Mouse (Mus musculus) layer of hippocampus, postnatal 36 days (tissue): ENCODE measurements around the gene Natd1. TPM values are rescaled to one million over a fixed set of nuclear protein-coding genes. Genes with fewer than 3 reads are reported as not detected.
A peak's percentile ranks its signal among the peaks of the same experiment; 100 is the strongest.

ENCODE experiments used
- DNase-seq, 2 experiments: peaks; one replicate each; pipeline ENCODE4 v3.0.0; 2022
- total RNA-seq, 2 experiments: library from RNA; stranded (reverse); gene quantifications; 2 replicates each; pipeline ENCODE4 v1.2.3; 2021

Natd1 gene
- total RNA-seq, 2 experiments from 2014 or later: 11.3 to 12.3 TPM

DNA sequence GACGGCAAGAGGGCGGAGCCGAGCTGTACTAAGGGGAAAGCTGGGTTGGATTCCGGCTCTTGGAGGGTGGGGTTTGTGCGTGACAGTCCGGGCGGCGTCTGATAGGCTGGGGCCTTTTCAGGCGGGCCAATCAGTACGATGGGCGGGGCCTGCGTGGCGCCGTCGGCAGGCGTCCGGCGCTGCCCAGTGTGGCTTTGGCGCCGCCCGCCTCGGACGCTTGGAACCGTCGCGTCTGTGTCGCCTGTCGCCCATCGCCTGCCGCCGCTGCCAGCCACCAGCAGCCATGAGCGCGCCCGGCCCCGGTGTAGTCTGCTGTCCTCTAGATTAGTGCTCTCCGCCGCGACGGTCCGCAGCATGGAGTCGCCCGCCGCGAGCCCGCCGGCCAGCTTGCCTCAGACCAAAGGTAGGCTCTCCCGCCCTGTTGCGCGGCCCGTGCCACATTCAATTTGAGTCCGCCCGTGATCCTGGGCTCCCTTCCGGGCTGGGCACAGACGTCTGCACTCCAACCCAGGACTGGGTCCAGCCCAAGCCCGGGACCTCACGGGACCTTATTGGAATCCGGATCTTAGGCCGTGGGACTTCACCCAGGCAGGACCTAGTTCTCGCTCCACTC, 17.4 kb upstream of the Natd1 start, which contains the start of gene Map2k3:
Gene Map2k3 (plus strand): TSS at position 165 of the 613 bp plus-strand sequence.
- peak; percentile 91 to 93 for DNase-seq

DNA sequence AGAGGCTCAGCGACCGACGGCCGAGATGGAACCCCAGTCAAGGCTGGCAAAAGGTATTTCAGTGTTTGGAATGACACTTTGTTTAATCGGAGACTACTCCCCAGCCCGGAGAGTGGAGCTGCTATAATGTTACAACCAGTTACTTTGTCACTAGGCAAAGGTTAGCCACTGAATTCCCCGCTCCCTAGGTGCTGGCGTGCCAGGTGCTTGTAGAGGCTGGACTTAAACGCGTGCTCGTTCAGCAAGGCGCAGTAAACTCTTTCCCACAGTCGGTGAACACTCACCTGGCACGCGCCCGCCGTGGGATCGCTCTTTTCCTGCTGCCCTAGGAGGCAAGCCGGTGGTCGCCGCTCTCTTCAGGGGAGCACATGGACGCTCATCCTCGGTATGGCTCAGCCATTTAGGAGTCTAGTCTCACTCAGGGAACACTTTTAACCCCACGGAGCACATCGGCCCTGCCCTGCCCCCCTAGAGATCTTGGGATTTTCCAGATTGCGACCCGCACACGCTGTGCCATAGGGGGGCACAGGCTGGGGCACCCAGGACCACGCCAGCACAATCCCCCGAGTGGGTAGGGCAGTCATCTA, 16.8 kb upstream of the Natd1 start:
- DNase-seq: no peak

DNA sequence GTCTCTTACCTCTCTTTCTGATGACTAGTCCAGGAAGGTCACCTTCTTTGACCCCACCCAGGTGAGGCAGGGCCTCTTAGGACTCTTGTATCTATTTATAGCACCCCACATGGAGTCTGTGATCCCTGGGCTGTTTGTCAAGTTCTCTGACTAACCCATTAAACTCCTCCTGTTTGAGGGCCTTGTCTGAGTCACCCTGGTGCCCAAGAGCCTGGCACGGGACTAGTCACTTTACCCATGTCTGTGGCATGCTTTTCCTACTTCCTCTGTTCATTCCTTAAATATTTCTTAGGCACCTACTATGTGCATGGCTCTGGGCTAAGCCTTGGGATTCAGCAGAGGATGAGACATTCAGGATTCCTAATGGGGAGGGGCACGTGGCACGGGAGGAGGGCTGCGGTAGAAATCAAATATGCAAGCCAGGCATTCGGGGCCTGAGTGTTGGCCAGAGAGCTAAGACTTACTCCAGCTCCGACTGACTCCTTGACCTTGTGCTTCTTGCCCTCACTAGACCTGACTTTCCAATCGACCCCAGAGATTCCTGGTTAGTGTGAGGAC, 16.3 kb upstream of the Natd1 start:
- no peak for DNase-seq

DNA sequence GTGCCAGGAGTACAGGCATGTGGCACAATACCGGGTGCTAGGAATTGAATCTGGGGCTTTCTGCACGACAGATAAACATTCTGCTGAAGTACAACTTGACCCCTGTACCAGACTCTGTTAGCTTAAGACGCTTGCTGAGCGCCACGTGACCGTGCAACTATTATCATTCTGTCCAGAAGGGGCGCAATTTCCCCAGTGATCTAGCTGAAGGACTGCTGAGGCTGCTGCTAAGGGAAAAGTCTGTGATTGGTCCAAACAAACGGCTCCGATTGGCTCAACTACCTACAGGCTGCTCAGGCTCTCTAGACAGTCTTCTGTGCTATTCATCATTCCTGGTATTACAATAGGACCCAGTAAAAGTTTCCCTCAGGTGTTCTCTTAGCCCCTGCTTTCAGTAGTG, 12.7 kb upstream of the Natd1 start:
- DNase-seq: peak; percentile 81 to 88

DNA sequence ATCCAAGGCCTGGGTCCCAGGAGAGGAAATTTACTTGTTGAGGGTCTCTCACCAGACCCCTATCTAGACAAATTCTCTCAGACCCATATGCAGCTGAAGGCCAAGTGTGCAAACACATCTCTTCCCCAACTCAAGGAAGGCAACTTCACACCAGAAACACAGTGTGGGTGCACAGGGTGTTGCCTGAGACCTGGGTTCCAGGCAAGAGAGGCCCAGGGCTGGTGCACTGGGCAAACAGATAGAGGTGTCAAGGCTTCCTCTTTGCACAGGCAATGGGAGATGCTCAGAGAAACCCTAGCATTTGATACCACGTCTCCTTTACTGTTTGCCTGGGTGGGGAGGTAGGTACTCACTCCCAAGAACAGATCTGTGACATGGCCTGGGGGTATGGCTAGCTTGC, 10.4 kb upstream of the Natd1 start:
- DNase-seq: no peak

DNA sequence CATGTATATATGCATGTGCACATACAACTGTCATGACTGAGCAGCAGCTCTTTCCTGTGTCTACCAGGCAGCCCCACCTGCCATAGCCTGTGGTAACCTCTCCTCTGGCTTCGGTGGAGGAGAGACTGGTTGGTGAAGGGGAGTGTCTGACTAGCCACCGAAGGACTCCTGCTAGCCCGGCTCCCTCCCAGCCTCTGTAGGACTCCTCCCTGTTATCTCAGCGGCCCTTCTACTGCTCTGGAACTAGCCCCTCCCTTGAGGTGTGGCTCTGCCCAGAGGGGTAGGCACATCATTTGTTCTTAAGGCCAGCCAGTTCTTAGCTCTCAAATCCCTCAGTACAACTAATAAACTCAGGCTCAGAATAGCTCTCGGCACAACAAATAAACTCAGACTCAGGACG, 9.9 kb upstream of the Natd1 start:
- DNase-seq: no peak

DNA sequence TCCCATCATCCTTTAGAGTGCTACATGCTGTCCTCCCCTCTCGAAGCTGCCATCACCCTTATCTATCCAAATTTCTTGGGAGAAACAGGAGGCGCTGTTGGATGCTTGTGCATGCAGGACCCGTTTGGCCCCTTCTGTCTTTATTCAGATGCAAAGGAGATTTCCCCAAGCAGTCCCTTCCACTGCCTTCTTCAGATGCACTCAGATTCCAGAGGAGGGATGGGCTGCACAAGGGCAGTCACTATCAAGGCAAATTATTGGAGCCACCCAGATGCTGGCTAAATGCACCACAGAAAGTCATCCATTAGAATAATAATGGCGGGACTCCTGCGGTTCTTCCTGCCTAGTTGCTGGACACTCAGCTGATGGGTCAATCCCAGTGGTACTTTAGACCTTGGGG, 8.4 kb upstream of the Natd1 start:
- no peak for DNase-seq

DNA sequence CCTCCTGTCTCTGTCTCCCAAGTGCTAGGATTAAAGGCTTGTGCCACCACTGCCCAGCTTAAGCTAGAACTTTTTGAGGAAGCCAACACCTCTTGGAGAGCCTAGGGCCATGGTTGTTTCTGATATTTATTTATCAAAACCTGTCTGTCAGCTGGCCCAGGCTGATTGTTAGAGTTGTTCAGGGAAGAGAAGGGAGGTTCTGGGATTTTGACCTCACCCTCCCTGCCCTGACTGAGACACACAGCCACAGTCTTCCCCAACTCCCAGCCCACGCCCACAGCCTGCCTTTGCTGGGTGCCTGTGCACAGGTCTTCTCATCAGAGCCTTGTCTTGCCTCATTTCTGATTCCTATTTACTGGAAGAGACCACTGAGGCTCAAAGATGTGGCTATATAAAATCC, 7.6 kb upstream of the Natd1 start:
- no peak for DNase-seq

DNA sequence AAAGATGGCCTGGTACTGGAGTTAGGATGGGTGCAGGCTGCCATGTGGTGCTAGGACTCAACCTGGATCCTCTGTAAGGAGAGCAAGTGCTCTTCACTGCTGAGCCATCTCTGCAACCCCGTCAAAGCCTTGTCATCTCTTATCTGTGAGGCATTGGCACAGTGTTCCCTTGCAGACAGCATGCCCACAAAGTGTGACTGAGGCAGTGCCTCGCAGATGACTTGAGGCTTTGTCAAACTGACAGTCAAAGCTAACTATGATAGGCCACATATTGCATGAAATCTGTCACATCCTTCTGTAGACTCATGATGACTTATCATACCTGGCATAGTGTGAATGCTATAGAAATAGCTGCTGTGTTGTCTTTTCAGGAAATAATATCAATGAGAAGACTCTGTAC, 5.5 kb upstream of the Natd1 start:
- DNase-seq: no peak

DNA sequence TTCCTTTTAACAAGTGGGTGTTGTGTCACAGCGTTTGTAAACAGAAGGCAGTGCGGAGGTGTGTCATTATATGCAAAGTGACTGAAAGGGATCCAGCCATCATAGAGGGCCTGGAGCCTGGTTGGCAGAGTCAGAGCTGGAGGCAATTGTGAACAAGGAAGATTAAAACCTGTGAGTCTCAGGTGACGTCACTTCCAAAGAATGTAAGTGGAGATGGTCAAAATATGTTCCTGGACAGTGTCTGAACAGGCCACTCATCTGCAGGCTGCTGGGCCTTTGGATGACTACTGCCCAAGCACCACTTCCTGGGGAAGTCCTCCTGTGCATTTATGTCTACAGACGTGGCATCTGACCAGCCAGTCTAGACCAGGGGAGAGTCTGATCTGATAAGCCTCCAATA, 651 bp upstream of the Natd1 start:
- DNase-seq: no peak

DNA sequence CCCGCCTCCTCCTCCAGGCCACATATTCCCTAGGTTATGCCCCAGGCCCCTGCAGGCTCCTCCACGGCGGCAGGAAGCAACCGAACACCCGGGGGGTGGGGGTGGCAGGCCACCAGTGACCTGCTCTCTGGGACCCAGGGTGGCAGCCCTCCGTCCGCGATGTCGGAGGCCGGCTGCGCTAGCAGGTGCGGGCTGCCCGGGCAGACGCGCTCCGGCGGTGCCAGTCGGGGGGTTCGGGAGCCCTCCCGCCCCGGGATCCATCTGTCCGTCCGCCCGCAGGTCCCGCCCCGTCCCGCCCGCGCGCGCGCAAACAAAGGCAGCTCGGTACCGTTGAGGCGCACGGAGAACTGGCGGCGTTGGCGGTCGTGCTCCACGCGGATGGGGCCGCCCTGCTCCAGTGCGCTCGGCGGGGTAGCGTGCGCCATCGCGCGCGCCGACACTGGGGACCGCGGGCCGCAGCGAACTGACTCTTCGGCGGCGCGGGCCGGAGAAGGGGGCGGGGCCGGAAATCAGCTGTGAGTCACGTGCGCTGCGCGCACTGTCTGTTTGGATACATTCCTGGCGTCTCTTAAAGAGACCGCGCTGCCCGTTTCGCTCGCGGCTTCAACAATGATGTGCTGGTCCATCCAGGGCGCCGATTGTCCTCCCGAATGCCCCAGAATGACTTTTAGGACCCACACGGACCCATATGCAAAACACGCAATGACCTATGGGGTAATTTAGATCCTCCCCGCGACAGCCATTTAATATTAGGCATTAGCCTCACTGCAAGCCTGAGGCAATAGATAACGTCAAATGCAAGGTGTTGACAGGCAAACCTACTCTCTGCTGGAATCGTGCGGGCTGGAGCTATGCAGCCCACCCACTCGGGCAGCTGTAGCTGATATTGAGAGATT, 1.0 kb downstream of the Natd1 start:
- DNase-seq: peak; percentile 89

DNA sequence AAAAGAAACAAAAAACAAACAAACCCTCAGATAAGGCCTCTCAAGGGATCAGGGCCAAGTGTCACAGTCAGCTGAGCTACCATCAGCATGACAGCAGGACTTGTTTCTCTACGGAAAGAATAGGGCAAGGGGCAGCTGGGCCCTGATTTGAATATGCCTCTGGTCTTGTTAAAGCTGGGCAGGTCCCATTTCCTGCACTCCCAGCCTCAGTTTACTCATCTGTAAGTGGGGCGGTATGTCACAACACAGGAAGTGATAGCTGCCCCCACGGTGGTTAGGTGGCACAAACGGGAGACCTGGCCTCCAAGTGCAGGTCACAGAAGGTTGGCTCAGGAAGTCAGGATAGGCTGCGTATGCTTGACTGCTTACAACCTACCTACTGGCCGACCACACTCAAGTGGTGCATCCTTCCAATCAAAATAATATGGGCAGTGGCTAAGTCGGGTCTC, 2.0 kb downstream of the Natd1 start:
- no peak for DNase-seq

DNA sequence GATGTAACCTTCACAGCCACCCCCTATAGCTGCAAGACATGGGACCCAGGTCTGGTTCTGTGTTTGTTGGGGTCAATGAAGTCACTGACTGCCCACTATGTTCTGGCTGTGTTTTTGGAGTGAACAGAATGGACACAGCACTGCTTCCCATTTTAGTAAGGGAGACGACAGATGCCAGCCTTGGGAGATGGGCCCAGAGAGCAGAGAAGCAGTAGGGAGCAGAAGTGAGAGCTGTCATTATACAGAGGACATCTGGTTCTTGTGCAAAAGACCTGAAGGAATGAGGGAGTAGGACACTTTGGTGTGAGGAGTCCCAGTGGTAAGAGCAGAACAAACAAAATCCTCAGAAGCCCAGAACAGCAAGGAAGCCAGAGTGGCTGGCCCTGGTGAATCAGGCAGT, 4.9 kb downstream of the Natd1 start:
- no peak for DNase-seq

DNA sequence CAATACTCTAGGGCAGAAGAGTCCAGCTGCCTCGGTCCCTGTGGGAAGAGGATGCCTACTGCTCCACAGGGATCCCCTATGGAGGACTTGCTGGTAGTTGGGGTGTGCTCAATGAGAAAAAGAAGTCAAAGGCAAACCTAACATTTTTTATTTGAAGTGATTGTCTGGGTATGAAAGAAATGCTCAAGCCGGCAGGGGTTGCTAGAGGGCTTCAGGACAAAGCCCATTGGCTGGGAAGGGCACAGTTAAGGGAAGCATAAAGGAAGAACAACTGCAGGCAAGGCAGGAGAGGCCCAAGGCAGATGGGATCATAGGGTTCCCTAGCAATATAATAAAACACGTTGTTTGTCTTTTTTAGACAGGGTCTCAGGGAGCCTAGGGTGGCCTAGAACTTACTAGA, 6.5 kb downstream of the Natd1 start:
- DNase-seq: no peak

DNA sequence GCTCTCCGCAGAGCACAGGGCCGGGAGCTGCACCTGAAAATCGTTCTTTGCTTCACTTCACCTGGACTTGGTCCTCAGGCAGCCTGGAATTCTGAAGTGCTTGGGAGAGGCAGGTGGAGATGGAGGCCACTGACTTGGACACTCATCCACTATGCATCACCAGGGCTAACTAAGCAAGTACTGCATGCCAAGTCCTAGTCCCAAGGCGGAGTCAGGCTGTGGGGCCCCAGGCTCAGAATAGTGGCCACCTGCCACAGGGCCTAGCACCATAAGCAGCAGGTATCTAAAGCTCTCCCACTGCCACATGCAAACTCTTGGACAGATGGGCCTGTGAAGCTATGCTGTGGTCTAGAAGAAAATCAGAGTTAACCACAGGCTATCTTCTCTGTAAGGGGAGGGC, 8.1 kb downstream of the Natd1 start:
- DNase-seq: no peak

DNA sequence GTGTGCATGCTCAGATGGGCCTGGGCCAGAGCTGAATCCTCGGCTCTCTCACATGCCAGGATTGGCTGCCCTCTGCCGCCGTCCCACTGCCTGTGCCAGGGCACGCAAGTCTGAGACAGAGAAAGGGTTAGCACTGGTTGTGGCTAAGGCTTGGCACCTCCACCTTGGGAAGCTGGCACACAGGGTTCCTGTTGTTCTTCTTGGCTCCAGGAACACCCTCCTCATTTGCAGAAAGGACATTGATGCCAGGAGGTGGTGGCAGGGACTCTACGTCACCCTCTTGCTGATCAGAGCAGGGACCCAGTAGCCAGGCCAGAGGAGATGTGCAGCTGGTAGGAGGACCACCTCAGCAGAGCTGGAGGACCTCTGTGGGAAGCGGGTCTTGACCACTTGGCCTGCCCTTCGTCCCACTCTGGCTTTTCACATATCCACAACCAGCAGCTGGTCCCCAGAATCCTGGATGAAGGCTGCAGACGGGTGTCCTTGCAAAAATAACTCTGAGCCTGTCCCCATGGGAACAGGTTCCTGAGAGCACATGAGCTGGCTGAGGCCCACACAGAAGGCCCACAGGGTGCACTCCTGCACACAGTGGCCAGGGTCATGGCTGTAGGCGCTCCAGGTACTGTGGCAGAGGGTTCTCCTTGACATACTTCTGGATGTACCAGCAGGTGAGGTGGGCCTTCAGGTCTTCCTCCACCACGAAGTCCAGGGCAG, 9.0 kb downstream of the Natd1 start:
- DNase-seq: no peak

DNA sequence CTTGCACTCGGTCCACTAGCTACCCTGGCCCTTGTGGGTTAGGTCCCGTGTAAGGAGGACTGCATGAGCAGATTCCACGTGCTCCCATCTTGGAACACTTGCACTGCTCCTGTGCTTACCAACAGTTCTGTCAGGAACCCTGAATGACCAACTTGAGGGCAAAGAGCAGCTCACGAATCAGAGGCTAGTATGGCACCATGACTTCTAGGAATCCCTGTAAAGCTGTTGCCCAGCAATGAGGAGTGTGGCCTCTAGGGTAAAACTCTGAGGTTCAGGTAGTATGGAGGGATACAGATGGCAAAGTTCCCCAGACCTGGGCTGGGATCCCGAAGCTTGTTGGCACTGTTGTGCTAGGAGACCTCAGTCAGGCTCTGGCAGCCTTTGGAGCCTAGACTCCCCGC, 10.9 kb downstream of the Natd1 start:
- no peak for DNase-seq

DNA sequence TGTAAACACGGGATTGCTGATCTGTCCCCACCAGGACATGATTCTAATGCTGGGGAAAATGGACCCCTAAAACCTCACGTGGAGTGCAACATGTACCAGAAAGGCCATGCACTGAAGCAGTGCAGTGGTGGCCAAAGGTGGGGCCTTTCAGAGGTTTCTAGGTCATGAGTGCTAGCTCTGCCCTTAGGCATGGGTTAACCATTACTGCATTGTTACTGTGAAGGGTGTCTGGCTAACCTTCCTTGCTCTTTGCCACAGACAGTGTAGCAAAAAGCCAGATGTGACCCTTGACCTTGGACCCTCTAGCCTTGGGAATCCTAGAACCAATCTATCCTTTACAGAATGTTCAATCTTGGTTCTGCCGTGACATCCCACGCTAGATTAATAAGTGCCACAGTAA, 12.1 kb downstream of the Natd1 start:
- no peak for DNase-seq

DNA sequence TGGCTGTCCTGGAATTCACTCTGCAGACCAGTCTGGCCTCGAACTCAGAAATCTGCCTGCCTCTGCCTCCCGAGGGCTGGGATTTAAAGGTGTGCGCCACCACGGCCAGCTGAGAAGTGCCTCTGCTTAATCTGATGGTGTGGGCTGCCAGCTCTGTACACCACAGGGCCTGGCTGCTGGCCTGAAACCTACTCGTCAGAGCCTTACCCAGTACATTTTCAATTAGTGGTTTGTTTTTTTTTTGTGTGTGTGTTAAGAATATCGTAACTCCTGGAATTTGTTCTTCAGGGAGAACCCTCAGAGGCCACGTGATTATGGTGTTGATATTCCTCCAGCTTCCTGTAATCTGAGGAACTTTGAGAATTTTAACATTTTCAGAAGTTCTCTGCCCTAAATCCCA, 12.5 kb downstream of the Natd1 start:
- DNase-seq: no peak

DNA sequence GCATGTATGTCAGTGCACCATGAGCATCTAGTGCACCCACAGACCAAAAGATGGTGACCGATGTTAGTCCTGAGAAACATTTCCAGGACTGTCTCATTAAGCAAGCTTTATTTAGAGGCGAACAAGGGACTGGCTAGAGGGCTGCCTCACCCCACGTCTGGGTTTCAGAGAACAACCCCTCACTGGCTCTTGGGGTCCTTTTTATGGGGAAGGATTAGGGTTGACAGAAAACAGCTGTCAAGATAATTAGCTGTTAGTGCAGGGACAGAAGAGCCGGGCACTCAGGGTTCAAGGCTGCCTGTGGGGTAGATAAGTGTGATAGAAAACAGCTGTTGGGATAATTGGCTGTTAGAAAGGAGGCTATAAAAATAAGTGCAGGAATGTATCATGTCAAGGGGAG, 18.6 kb downstream of the Natd1 start:
- no peak for DNase-seq

DNA sequence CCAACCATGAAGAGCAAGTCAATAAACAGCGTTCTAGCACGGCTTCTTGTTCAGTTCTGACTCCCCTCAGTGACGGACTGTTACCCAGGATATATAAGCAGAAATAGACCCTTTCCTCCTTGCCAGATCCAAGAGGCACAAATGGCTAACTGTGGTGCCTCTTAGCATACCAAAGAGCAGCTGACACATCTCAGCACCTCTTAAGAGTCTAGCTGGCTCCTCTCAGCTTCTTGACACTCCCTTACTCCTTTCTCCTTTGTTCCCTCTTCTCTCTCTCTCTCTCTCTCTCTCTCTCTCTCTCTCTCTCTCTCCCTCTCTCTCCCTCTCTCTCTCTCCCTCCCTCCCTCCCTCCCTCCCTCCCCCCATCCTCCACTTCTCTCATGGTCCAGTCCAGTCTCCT, 23.8 kb downstream of the Natd1 start:
- no peak for DNase-seq

DNA sequence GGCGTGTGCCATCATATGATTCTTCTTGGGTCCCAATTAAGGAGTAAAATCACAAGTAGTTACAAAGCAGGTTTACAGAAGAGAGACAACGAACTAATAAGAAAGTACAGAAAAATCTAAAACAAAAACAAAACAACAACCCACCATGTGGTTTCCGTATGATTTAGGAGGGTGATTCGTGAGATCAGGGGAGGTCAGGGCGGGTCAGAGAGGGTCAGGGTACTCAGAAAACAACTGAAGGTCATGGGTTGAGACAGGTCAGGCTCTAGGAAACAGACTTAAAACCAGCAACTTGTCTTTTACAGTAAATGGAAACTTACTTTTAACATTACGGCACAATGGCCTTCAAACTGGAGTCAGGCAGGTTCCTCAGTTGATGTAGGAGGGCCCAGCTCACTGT, 24.3 kb downstream of the Natd1 start:
- no peak for DNase-seq

DNA sequence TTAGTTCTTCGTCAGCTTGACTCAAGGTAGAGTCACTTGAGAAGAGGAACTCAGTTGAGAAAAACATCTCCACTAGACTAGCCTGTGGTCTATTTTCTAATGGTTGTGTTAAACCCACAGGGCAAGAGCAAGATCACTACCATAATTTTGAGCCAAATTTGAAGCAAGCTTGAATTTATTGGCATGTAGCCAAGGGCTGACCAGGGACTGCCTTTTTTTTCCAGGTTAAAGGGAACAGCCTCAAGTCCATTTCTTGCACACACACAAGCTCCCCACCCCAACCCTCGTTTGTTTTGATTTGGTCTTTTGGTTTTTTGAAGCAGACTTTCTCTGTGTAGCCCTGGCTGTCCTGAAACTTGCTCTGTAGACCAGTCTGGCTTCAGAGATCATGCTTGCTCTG, 24.7 kb downstream of the Natd1 start:
- no peak for DNase-seq
